Mouse (Mus musculus) thymus, postnatal 36 days (tissue): ENCODE data around the gene G3bp1.

Source experiments
- DNase-seq, 2 experiments: peaks; one replicate each; pipeline ENCODE4 v3.0.0; 2022; ENCODE audit warnings: mixed read lengths in 2 of 2

Gene G3bp1

GRCm38 (mm10) chr11:55469048-55469843, at the start of gene G3bp1:
TSS of gene G3bp1 (plus strand) at chr11:55469685.
- peak; percentile 99 to 100 for DNase-seq

GRCm38 (mm10) chr11:55422978-55423377, 46.5 kb upstream of the G3bp1 start, which contains the start of gene Sparc:
TSS of gene Sparc (minus strand) at chr11:55423183.
- no peak for DNase-seq

DNA sequence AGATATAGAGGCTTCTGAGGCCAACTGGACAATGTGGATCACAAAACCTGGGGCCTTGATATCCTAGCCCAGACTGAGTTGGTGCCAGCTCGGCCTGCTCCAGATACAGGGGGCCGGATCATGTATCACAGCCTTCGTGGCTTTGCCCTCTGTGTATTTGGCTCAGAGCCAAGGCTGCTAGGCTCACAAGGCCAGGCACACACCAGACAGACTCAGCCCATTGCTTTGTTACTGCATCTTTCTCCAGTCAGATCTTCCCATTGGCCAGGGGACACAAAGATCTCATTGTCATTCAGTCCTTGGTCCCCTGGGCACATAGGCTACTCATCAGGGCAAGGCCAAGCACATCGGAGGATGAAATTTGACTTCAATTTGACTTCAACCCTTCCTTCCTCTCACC, 45.7 kb upstream of the G3bp1 start:
- no peak for DNase-seq

- no peak for DNase-seq
Observed at GRCm38 (mm10) chr11:55424746-55425360, 44.6 kb upstream of the G3bp1 start.

DNA sequence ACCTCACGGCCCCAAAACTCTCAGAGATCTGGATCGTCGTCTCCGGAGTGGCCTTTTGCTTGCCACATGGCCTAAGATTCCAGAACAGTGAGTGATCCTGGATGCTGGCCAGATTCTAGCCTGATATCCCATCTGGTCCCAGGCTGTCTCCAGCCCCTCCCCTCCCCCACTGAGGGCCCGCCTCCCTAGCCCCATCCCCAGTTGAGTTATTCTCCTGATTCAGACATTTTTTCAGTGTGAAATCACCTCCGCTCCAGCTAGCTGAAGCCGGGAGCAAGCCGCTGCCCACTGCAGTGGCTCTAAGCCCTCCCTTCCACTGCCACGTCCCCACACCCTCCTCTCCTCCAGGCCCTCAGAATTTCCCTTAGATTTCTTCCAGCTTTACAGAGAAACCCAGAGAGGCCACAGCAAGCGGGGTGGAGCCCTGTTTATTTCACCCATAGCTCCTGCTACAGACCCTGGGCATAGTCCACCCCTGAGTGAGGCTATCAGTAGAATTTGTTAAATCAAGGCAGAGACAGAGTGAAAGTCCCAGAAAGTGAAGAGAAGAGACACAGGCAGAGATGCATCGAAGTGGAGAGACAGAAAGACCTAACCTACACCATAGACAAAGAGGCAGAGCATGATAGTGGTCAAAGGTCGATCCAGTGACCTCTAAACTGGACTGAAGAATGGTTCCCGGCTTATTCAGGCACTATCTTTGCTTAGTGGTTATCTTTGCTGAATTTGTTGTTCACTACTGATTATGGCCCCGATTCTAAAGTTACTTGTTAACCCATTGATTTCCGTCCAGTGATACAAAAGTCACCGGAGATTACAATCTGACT, 41.1 kb upstream of the G3bp1 start:
- no peak for DNase-seq

DNA sequence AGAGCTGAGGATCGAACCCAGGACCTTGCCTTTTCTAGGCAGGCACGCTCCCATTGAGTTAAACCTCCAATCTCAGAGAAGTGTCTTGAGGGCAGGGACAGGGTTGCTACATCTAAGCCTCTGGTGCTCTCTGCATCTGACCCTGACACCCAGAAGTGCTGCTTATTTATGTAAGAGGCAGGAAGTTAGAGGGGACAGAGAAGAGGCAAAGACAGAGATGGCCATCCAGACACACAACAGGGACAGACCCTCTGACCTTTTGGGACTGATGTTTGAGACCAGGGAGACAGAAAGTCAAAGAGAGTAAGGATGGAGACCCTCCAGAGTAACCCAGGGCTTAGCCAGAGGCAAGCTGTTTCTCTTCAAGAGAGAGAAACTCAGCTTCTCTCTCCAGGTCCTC, 39.5 kb upstream of the G3bp1 start:
- no peak for DNase-seq

- no peak for DNase-seq
Observed at GRCm38 (mm10) chr11:55432981-55433380, 36.5 kb upstream of the G3bp1 start.

- no peak for DNase-seq
Observed at GRCm38 (mm10) chr11:55436089-55436488, 33.4 kb upstream of the G3bp1 start.

DNA sequence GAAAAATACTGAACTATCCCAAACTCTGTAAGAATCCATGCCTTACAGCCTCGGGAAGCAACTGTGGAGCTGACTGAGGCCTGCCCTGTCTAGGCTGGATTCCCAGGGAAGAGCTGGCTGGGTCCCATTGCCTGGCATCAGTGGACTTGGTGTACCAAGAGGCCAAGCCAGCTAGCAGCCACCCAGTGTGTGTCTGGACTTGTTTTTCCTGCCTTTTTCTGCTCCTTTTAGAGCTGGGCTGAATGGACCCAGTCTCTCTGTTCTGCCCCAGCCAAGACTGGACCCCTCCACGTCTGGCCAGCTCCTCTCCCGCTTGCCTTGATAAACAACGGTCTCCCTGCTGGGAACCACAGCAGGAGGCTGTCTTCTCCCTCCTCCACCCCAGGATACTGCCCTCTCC, 31.5 kb upstream of the G3bp1 start:
- DNase-seq: no peak

DNA sequence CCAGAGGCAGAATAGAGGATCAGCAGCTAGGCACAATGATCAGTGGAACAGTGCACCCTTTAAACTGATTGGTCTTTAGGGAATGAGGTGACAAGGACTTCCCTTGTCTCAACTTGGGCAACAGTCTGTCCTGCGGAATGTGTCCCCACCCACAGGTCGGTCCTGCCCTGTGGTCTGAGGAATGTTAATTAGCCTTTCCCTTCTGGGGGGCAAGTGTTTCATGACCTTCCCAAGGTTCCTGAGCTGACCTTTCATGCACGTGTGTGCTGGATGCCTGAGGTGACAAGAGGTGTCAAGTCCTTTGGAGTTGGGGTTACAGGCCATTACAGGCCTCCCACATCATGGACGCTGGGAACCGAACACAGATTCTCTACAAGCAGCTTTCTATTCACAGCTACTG, 29.8 kb upstream of the G3bp1 start:
- DNase-seq: no peak

DNA sequence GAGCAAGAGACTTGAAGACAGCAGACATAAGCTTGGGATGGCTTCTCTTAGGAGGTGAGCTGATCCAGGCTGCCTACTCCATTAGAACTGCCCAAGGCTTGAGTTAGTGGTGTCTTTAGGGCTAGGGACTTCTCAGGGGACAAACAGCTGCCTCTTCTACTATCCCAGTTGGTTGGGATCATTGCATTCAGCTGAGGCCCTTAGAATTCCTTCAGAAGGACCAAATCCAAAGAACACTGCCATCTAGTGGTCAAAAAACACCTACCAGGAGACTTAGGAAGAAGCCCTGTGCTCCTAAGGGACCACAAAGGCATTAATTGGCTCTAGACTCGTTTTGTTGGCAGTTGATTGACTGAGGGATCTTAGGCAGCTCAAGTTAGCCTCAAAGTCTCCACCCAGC, 24.7 kb upstream of the G3bp1 start:
- no peak for DNase-seq

GRCm38 (mm10) chr11:55446579-55446978, 22.9 kb upstream of the G3bp1 start:
- DNase-seq: peak; percentile 30 to 49

GRCm38 (mm10) chr11:55449531-55449930, 20.0 kb upstream of the G3bp1 start:
- no peak for DNase-seq

DNA sequence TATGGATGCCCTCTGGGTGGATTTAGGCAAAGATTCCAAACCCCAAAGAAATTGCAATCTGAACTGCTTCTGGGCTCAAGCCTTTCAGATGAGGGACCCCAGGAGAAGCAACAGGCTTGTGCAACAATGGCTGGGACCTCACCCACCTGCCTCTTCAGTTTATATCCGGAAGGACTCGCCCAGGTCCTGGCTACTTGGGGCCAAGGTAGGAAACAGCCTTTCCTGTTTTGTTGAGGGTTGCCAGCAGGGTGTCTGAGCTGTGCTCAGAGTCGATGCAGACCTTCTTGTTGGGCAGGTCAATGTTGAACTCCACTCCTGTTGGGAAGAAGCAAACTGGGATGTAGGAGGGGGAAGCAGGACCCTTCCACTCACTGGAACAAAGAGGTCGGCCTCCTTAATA, 19.2 kb upstream of the G3bp1 start:
- no peak for DNase-seq

DNA sequence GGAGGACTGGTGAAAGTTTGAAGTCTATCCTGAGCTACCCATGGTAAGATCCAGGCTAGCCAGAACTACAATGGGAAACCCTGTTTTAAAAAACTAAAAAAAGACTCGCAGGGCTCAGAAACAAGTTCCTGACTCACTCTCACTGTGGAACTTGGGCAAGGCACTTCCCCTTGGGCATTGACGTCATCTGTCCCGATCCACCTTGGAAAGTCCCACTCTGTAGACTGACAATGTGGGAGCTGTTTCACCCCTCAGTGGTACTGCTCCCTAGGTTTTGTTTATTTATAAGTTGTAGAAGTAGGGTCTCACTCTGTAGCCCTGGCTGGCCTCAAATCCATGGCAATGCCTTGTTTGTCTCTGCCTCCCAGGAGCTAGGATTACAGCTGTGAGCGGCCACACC, 15.8 kb upstream of the G3bp1 start:
- no peak for DNase-seq

DNA sequence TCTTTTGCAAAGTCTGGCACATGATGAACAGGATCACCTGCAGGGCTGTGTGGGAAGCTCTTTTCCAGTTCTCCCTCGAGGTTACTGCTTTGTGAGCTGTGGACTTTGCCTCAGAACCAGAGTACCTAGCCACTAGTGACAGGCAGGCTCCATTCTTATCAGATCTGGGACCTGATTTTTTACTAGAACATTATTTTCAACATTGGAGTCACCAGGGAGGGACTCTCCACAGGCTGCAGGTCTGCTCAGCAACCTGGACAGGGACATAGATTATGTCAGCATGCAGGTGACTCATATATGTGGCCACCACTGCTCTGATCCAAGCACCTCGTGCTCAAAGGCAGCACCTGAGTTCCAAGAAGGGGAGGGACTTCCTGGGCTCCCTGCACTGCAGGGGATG, 14.3 kb upstream of the G3bp1 start:
- no peak for DNase-seq

- DNase-seq: no peak
Observed at GRCm38 (mm10) chr11:55458501-55458900, 11.0 kb upstream of the G3bp1 start.

DNA sequence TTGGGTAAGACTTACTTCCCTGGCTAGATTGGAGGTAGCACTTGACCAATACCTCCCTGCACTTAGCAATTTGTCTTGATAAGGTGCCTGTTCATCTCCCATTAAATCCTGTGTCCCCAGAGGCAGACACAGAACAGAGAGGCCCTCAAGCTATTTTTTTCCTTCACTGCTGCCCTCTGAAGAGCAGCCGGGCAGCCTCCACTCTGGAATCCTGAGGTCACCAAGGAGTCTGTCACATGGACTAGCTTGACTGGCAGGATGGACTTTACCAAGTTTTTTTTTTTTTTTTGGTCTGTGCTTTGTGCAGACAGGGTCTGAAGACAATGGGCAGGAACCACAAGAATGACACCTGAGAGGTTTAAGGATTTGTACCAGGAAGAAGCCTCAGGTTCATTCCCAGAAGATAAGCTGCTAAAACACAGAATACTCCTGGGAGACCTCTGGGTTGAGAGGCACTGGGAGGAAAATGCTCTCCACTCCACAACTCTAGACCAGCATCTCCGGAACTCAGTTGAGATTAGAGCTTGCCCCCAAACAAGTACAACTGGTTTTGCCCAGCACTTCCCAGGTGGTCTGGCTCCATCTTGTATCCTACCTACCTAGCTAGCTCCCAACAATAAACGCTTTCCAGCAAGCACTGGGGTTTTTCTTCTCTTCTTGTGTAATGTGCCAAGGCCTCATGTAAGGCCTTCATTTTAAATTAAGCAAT, 9.5 kb upstream of the G3bp1 start:
- DNase-seq: no peak

- DNase-seq: no peak
Observed at GRCm38 (mm10) chr11:55460559-55461018, 8.9 kb upstream of the G3bp1 start.

DNA sequence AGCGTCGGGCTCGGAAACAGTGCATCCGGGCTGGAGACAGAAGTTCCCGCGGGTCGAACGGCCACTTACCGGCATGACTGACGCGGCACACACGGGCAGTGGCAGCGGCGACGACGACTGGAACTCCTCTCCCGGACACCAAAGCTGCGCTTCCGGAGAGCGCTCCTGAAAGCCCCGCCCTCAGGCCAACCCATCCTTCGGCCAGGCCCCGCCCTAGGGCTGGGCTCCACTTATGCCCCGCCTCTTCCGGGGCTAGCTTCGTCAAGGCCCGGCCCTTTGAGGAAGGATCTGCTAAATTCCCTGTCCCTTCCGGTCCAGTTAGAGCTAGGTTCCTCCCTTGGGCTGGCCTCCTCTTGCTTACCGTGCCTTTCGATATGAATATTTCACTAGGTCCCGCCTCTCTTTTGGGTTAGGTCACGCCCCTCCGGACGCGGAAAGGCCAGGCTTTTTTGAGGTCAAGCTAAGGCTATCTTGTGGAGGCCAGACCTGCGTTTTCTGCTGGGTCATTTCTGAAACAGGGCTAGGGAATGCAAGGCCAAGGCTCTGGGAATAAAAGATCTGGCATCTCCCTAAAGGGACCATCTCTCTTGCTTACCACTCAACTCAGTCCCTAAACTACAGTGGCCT, 8.4 kb upstream of the G3bp1 start, which contains the start of gene Atox1:
TSS of gene Atox1 (minus strand) at position 221 of the 627 bp plus-strand sequence.
- peak; percentile 87 to 92 for DNase-seq

GRCm38 (mm10) chr11:55462149-55462548, 7.3 kb upstream of the G3bp1 start:
- DNase-seq: no peak

- DNase-seq: no peak
Observed at GRCm38 (mm10) chr11:55464707-55465106, 4.8 kb upstream of the G3bp1 start.
